Mouse (Mus musculus): Measurements from ENCODE around the gene Gm21761. TPM values are rescaled to one million over a fixed set of nuclear protein-coding genes. Genes with fewer than 3 reads are reported as not detected.
"Not testable (repeated sequence)": the region's sequence is repeated elsewhere in the genome, so short reads cannot be mapped to it uniquely, and the experiment has no call there.

Gene Gm21761
- not detected in 2 replicates for total RNA-seq (2014; rRNA removed; ENCODE audit: low replicate concordance)
- polyA plus RNA-seq (2015; fragmentation: Nextera tagmentation; extraction: Ambion mirVana), result not detected in 2 replicates

- WGBS, result no CpG with 5 or more reads among the region's 5 CpGs
- H3K4me1 ChIP-seq (ENCODE audit: control insufficient read depth, insufficient read depth); H3K9me3 ChIP-seq (replicated peaks; ENCODE audit: control insufficient read depth, low read length); H3K27ac ChIP-seq (ENCODE audit: low read depth); DNase-seq (ENCODE audit: low spot score); H3K4me2 ChIP-seq (ENCODE audit: low read depth, low read length); H3K36me3 ChIP-seq (replicated peaks; ENCODE audit: control insufficient read depth, insufficient read depth, low read length); ATAC-seq (ENCODE audit: insufficient read depth, low read depth); H3K27me3 ChIP-seq (ENCODE audit: control insufficient read depth, insufficient read depth, low read length); H3K9ac ChIP-seq (replicated peaks; ENCODE audit: low read depth, low read length); H3K4me3 ChIP-seq (ENCODE audit: low read depth, low read length): not testable (repeated sequence)
These were observed at the start of gene Gm21761 for GRCm38 (mm10) chr13:119929172-119929571. TSS of gene Gm21761 (minus strand) at chr13:119929272.

GRCm38 (mm10) chr13:119969163-119969562, 40.1 kb upstream of the Gm21761 start:
- H3K4me3 ChIP-seq (ENCODE audit: low read depth, low read length); H3K27me3 ChIP-seq (ENCODE audit: control insufficient read depth, insufficient read depth, low read length); H3K27ac ChIP-seq (ENCODE audit: low read depth); H3K4me2 ChIP-seq (ENCODE audit: low read depth, low read length); H3K9me3 ChIP-seq (replicated peaks; ENCODE audit: control insufficient read depth, low read length); ATAC-seq (ENCODE audit: insufficient read depth, low read depth); H3K9ac ChIP-seq (replicated peaks; ENCODE audit: low read depth, low read length); H3K4me1 ChIP-seq (ENCODE audit: control insufficient read depth, insufficient read depth); H3K36me3 ChIP-seq (replicated peaks; ENCODE audit: control insufficient read depth, insufficient read depth, low read length); DNase-seq (ENCODE audit: low spot score): not testable (repeated sequence)
- no CpG with 5 or more reads among the region's 13 CpGs for WGBS

GRCm38 (mm10) chr13:119968193-119968592, 39.1 kb upstream of the Gm21761 start:
- H3K9ac ChIP-seq (replicated peaks; ENCODE audit: low read depth, low read length); H3K36me3 ChIP-seq (replicated peaks; ENCODE audit: control insufficient read depth, insufficient read depth, low read length); H3K4me2 ChIP-seq (ENCODE audit: low read depth, low read length); H3K27me3 ChIP-seq (ENCODE audit: control insufficient read depth, insufficient read depth, low read length); H3K4me3 ChIP-seq (ENCODE audit: low read depth, low read length); ATAC-seq (ENCODE audit: insufficient read depth, low read depth); H3K27ac ChIP-seq (ENCODE audit: low read depth); H3K4me1 ChIP-seq (ENCODE audit: control insufficient read depth, insufficient read depth); H3K9me3 ChIP-seq (replicated peaks; ENCODE audit: control insufficient read depth, low read length); DNase-seq (ENCODE audit: low spot score): not testable (repeated sequence)
- WGBS, result no CpG with 5 or more reads among the region's 14 CpGs

GRCm38 (mm10) chr13:119965968-119966367, 36.9 kb upstream of the Gm21761 start:
- peak overlapping the region; percentile 33 for H3K4me3 ChIP-seq (ENCODE audit: low read depth, low read length)
- H3K27me3 ChIP-seq (ENCODE audit: control insufficient read depth, insufficient read depth, low read length); H3K9ac ChIP-seq (replicated peaks; ENCODE audit: low read depth, low read length); DNase-seq (ENCODE audit: low spot score); H3K27ac ChIP-seq (ENCODE audit: low read depth); H3K36me3 ChIP-seq (replicated peaks; ENCODE audit: control insufficient read depth, insufficient read depth, low read length); H3K9me3 ChIP-seq (replicated peaks; ENCODE audit: control insufficient read depth, low read length); H3K4me1 ChIP-seq (ENCODE audit: control insufficient read depth, insufficient read depth): not testable (repeated sequence)
- H3K4me2 ChIP-seq (ENCODE audit: low read depth, low read length), result peak overlapping the region; percentile 43
- peak; percentile 42; the same call in 1 of the 2 replicates for ATAC-seq (ENCODE audit: insufficient read depth, low read depth)
- WGBS, result under 1% methylated on average over 17 of the region's 22 CpGs

- ATAC-seq (ENCODE audit: insufficient read depth, low read depth), result peak; percentile 43
- not testable (repeated sequence) for H3K27me3 ChIP-seq (ENCODE audit: control insufficient read depth, insufficient read depth, low read length); H3K27ac ChIP-seq (ENCODE audit: low read depth); DNase-seq (ENCODE audit: low spot score); H3K9me3 ChIP-seq (replicated peaks; ENCODE audit: control insufficient read depth, low read length); H3K36me3 ChIP-seq (replicated peaks; ENCODE audit: control insufficient read depth, insufficient read depth, low read length); H3K4me1 ChIP-seq (ENCODE audit: control insufficient read depth, insufficient read depth); H3K9ac ChIP-seq (replicated peaks; ENCODE audit: low read depth, low read length)
- H3K4me2 ChIP-seq (ENCODE audit: low read depth, low read length), result peak overlapping the region; percentile 43
- H3K4me3 ChIP-seq (ENCODE audit: low read depth, low read length), result peak overlapping the region; percentile 33
- WGBS, result under 1% methylated on average over 14 of the region's 34 CpGs
These were observed 36.4 kb upstream of the Gm21761 start for GRCm38 (mm10) chr13:119965302-119965952.

GRCm38 (mm10) chr13:119962856-119963255, 33.8 kb upstream of the Gm21761 start:
- DNase-seq (ENCODE audit: low spot score), result not testable (repeated sequence)

GRCm38 (mm10) chr13:119955567-119955966, 26.5 kb upstream of the Gm21761 start:
- H3K27me3 ChIP-seq (ENCODE audit: control insufficient read depth, insufficient read depth, low read length); ATAC-seq (ENCODE audit: insufficient read depth, low read depth); H3K4me1 ChIP-seq (ENCODE audit: control insufficient read depth, insufficient read depth); H3K4me3 ChIP-seq (ENCODE audit: low read depth, low read length); H3K36me3 ChIP-seq (replicated peaks; ENCODE audit: control insufficient read depth, insufficient read depth, low read length); DNase-seq (ENCODE audit: low spot score); H3K9ac ChIP-seq (replicated peaks; ENCODE audit: low read depth, low read length); H3K9me3 ChIP-seq (replicated peaks; ENCODE audit: control insufficient read depth, low read length); H3K4me2 ChIP-seq (ENCODE audit: low read depth, low read length); H3K27ac ChIP-seq (ENCODE audit: low read depth): not testable (repeated sequence)
- no CpG with 5 or more reads among the region's 5 CpGs for WGBS

More at GRCm38 (mm10) chr13:119962856-119963255, 33.8 kb upstream of the Gm21761 start:
- H3K27me3 ChIP-seq (ENCODE audit: control insufficient read depth, insufficient read depth, low read length); H3K27ac ChIP-seq (ENCODE audit: low read depth); H3K4me1 ChIP-seq (ENCODE audit: control insufficient read depth, insufficient read depth); H3K4me2 ChIP-seq (ENCODE audit: low read depth, low read length); ATAC-seq (ENCODE audit: insufficient read depth, low read depth); H3K4me3 ChIP-seq (ENCODE audit: low read depth, low read length); H3K9me3 ChIP-seq (replicated peaks; ENCODE audit: control insufficient read depth, low read length); H3K36me3 ChIP-seq (replicated peaks; ENCODE audit: control insufficient read depth, insufficient read depth, low read length); H3K9ac ChIP-seq (replicated peaks; ENCODE audit: low read depth, low read length): not testable (repeated sequence)
- no CpG with 5 or more reads among the region's 5 CpGs for WGBS

- ATAC-seq (ENCODE audit: insufficient read depth, low read depth); H3K36me3 ChIP-seq (replicated peaks; ENCODE audit: control insufficient read depth, insufficient read depth, low read length); H3K4me3 ChIP-seq (ENCODE audit: low read depth, low read length); H3K9me3 ChIP-seq (replicated peaks; ENCODE audit: control insufficient read depth, low read length); H3K27me3 ChIP-seq (ENCODE audit: control insufficient read depth, insufficient read depth, low read length); H3K27ac ChIP-seq (ENCODE audit: low read depth); H3K4me2 ChIP-seq (ENCODE audit: low read depth, low read length); H3K4me1 ChIP-seq (ENCODE audit: control insufficient read depth, insufficient read depth); H3K9ac ChIP-seq (replicated peaks; ENCODE audit: low read depth, low read length); DNase-seq (ENCODE audit: low spot score): not testable (repeated sequence)
- WGBS, result 65% methylated on average over 2 of the region's 2 CpGs
These were observed 26.0 kb upstream of the Gm21761 start for GRCm38 (mm10) chr13:119955089-119955488.

- not testable (repeated sequence) for H3K9ac ChIP-seq (replicated peaks; ENCODE audit: low read depth, low read length); H3K4me3 ChIP-seq (ENCODE audit: low read depth, low read length); H3K9me3 ChIP-seq (replicated peaks; ENCODE audit: control insufficient read depth, low read length); H3K4me1 ChIP-seq (ENCODE audit: control insufficient read depth, insufficient read depth); H3K4me2 ChIP-seq (ENCODE audit: low read depth, low read length); DNase-seq (ENCODE audit: low spot score); H3K27ac ChIP-seq (ENCODE audit: low read depth); H3K36me3 ChIP-seq (replicated peaks; ENCODE audit: control insufficient read depth, insufficient read depth, low read length); H3K27me3 ChIP-seq (ENCODE audit: control insufficient read depth, insufficient read depth, low read length); ATAC-seq (ENCODE audit: insufficient read depth, low read depth)
- WGBS, result 60% methylated on average over 3 of the region's 6 CpGs
These were observed 21.6 kb upstream of the Gm21761 start, which contains the start of gene B020031M17Rik for GRCm38 (mm10) chr13:119950706-119951105. TSS of gene B020031M17Rik (minus strand) at chr13:119950806.

Data from heart, postnatal 0 days (tissue).